Mouse (Mus musculus): Measurements from ENCODE around the gene Kcnk18.
A peak's percentile ranks its signal among the peaks of the same experiment; 100 is the strongest.

Gene Kcnk18

DNA sequence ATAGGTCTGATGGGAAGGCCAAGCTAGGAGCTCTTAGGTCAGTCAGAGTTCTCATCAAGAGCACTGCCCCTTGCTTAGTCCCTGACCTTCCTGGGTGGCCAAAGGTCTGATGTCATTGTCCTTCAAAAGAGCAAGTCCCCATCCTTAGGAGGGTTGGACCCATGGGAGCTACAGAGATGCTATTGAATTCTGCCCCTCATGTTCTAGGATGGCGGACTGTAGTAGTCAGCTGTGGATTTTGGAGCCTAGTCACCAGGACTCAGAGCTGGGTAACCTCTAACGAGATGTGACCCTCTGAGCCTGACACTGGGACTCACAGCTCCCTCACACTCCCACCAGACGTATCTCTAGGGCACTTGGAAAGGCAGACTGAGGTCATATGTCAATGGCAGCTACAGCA lies 9.4 kb downstream of the Kcnk18 start:
- no peak for DNase-seq

DNA sequence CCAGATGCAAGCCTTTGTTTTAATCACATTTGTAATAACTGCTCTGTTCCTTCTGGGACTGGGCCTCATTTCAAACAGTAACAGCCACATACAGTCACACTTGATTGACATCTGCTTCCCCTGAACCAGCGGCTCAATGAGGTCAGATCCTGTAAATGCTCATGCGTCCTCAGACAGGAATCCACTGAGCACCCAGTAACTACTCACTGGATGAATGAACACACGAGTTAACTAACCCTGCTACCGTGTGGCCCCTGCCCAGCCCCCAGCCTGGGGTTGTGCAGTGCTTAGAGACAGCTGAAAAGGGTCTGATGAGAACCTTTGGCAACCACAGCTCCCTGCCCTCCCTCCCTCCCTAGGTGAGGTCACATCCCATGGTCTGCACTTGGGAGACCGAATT lies 13.8 kb downstream of the Kcnk18 start:
- DNase-seq, result no peak

DNA sequence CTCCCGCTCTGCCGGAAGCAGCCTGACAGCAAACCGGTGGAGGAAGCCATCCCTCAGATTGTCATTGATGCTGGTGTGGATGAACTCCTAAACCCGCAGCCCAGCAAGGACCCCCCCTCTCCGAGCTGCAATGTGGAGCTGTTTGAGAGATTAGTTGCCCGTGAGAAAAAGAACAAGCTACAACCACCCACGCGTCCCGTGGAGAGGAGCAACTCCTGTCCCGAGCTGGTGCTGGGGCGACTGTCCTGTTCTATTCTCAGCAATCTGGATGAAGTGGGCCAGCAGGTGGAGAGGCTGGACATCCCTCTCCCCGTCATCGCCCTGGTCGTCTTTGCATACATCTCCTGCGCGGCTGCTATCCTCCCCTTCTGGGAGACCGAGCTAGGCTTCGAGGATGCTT lies 16.0 kb downstream of the Kcnk18 start:
- DNase-seq, result no peak

DNA sequence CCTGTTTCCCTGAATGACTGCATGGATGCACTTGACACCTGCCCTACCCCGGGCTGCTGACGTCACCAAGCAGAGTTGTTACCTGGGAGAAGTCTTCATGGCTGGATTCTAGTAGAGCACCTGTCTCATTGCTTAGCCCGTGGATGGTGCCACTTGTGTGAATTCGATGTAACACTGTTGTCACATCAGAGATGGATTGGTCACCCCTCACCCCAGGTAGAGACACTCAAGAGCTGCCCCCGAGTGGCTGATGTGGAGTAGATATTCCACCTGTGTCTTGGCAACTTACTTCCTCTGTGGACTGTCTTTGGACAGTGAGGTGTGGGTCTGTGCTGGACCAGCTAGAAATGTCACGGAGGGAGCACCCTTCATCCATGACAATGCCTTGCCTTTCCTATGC lies 17.0 kb downstream of the Kcnk18 start:
- DNase-seq, result no peak

DNA sequence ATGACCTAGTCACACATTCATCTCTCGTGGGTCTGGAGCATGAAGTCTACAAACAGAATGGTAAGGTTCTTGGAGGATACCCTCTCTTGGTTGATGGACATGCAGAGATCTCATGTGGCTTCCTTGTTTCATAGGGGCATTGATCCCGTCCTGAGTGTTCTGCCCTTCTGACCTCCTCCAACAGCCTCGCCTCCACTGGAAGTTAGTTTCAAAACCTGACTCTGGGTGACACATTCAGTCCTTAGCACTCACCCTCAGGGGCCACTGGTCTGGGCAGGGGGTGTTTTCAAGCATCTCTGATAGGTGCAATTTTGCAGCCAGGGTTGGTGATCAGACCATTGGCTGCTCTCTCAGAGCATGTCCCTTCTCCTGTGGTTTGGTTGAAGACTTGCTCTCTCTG lies 19.6 kb downstream of the Kcnk18 start:
- DNase-seq, result no peak

DNA sequence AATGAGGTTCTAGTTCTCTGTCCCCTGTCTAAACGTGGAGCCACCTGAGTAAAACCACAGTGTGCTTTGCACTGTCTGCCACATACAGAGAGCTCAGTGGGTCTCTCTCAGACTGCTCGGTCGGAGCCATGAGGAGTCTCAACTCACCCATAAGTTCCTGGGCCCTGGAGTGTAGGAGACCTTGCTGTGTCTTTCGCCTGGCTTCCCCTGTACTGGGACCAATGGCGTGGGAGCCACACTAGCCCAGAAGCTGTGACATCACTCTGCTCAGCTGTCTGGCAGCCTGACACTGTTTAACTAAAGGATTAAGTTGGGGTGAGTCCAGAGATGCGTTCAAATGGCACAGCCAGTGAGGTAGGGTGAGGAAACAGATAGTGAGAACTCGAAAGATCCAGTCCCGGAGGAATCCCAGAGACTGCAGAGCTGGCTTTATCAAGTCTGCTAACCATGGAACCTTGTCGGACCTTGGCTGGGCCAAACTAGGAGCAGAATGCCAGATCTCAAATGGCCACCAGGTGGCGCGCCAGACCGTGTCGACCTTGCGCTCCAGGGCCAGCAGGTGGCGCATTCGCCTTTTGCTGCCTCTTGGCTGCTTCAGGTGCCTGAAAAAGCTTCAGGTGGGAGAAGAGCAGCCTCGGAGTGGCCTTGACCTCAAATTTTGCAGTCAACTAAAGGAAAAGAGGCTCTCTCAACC lies 20.3 kb downstream of the Kcnk18 start:
- peak; percentile 91 for DNase-seq

DNA sequence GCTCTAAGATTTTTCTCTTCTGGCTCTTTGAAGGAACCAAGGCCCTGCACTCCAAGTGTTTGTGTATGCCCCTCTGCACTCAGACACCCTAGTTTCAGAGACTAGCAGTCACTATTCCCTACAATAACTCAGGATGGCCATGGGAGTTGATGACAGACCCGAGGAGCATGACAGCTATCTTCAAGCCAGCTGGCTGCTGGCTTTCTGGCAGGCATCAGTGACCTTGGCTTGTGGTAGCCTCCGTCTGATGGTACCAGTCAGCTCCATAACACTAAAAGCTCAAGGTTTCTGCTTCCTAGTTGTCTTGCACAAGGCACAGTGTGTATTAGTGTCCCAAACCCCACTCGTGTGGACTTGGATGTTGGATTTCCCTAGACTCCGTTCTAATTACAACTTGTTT lies 23.0 kb downstream of the Kcnk18 start:
- DNase-seq, result no peak

DNA sequence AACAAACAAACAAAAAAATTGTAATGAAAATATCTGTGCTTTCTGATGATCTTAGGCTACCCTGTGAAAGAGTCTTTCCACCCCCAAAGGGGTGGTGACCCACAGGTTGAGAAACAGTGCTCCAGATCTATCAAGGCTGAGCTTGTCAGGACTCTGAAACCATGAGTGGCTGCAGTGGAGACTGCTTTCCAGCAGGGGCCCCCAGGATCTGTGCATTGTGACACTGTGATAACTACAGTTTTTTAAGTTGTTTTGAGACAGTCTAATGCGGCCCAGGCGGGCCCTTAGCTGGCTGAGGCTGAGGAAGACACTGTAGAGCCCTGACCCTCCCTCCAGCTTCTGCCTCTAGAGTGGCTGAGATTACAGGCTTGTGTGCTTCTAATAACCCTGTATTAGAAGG lies 24.0 kb downstream of the Kcnk18 start:
- DNase-seq, result no peak

DNA sequence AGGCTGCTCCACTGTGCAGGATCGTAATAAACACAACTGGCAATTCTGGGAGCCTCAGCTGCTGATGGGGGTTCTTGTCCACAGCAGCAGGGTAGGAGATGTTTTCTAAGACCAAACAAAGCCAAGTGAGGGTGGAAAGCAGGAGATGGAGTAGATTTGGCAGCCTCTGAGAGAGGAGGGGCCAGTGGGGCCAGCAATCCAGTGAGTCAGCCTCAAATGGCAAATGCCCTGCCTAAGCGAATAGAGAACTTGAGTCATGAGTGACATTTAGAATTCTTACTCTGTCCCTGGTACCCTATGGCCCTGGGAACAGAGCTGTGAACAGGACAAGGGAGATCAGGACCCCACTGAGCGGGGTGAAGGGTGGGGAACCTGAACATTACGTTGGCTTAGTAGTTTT lies 29.1 kb downstream of the Kcnk18 start:
- DNase-seq, result no peak

DNA sequence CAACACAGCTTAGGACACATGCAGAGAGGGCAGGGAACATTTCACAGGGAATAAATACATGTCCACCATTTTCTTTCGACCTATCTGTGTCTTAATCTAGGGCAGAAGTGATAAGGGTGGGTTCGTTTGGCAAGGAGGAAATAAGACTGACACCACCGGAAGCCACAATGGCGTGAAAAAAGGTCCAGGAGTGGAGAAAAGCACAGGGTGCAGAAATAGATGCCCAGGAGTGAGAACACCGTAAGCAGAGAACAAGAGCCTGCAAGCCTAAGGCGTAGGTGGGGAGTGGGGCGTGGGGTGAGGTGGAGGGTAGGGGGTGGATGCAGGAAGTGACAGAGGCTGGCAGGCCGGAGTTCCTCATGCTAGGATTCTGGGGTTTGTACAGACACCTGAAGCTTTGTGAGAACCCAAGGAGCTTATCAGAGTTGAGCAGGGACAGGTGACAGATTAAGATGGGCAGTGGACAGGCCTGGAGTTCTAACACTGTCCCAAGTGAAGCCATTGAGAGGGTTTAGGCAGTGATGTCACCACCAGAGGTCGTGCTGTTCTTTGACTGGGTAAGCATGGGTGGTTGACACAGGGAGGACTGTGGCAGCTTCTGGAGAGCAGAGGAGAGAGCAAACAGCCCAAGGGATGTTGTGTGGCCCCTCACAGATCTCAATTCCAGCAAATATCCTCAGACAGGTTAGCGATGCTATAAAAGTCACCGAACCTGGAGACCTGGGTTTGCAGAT lies 29.7 kb downstream of the Kcnk18 start:
- DNase-seq, result no peak

DNA sequence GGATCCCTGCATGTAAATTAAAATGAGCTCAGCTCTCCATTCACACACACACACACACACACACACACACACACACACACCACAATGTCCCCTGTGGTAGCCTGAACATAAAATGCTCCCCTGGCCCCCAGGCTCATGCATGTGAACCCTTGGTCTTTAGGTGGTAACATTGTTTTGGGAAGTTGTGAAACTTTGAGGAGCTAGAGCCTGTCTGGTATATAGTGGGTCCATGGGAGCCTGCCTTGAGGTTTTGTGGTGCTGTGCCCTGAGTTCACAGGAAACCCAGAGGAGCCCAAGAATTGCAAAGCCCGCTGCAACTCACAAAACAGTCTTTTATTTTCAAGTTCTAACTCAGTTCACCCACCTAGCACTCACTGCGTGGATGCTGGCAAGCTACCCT lies 33.6 kb downstream of the Kcnk18 start:
- no peak for DNase-seq

DNA sequence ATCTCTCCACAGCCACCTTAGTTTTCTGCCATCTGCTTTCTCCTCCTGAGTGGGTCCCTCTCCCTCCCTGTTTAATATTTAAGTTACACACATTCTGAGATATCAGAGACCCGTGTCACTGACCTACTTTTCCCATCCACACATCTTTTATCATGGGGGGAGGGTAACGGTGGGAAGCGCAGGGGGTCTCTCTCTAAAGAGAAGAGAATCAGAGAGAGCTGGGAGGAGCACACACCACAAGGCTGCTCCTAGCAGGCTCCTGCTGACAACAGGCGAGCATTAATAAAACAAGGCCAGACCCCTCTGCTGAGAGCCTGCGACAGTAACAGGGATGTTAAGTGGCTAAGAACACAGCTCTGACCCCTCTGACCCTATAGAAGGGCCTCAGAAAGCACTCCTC lies 40.6 kb downstream of the Kcnk18 start:
- DNase-seq, result no peak

DNA sequence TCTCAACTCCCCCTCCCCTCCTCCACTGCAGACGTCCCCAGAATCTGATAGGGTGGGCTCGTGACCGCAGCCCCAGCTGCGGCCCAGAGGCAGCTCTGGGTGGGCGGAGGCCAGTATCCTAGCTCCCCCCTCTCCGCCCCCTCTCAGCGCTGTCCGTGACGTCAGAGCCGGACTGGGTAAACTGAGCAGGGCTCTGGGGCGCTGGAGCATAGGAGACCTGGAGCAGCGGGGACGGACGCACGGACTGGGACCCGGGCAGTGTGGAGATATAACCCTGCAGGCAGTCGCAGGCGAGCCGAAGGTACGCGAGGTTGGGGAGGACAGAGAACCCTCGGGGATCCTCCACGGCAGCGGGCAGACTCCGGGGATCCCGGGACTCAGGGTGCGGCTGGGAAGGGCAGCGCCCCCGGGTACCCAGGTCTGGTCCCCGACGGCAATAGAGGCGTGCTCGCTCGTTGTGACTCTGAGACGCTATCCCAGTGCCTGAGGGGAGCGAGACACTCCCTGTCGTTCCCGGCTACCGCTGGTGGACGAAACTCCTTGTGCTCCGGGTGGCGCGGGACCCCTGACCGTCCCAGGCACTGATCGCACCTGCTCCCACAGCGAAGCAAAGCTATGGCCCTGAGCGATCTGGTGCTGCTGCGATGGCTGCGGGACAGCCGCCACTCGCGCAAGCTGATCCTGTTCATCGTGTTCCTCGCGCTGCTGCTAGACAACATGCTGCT lies 41.9 kb downstream of the Kcnk18 start, which contains the start of gene Slc18a2:
Slc18a2 (plus strand) TSS at position 179 of the 725 bp plus-strand sequence.
- DNase-seq, result peak in 1 of 2 experiments; percentile 5

DNA sequence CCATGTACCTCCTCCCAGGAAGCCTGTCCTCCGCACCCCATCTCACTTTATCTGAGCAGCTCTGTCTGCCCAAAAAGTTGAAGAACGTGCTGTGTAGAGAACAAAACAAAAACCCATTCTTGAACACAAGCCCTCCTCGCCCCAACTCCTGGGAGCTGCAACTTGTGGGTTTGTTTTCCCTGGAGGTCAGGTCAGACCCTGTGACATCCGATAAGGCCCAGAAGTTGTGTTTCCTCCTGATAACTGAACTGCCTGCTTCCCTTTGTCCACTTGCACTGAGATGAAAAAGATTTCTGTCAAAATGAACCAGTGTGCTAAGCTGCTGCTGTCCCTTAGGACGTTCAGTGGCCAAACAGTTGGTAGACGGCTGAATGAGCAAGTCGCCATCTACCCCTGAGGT lies 42.6 kb downstream of the Kcnk18 start:
- DNase-seq, result no peak

DNA sequence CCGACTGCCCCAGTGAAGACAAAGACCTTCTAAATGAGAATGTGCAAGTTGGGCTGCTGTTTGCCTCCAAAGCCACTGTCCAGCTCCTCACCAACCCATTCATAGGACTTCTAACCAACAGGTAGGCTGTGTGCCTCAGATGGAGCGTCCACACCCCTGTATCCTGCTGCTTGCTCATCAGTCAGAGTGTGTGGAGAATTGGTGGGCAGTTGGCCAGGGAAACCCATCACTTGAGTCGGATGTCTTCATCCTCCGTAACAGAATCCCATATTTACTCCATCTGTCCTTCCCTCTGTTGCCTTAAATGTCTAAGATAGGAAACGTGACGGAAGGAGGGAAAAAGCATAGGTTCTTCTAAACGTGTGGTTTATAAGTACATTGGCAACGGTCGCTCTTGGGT lies 44.2 kb downstream of the Kcnk18 start:
- DNase-seq, result no peak

DNA sequence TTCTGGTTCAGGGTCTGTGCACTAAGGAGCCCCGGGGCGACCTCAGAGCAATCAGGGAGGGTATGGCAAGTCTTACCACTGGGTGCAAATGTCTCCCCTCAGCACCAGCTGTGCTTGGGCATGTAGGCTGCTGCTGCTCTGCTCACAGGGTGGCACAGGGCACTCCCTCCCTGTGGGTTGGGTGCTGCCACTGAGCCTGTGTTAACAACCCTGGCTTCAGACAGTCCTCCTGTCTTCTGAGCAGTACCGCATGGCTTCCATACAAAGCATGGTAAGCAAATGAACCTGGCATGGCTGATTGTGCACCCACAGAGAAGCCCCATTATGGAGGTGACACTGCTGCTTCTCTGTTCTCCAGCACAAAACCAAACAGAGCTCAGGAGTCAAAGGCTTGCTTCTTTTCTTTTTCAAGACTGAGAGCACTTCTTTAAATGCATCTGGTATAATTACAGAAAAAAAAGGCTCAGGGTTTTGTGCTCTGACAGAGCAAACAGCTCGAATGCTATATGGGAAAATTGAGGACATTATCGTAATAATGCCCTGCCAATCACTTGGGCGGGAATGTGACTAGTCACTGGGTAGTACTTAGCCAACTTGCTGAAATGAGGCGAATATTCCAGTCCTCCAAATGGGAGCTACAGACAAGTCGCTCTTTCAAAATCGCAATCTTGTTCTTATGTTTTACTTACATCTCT lies 46.0 kb downstream of the Kcnk18 start:
- DNase-seq, result no peak

DNA sequence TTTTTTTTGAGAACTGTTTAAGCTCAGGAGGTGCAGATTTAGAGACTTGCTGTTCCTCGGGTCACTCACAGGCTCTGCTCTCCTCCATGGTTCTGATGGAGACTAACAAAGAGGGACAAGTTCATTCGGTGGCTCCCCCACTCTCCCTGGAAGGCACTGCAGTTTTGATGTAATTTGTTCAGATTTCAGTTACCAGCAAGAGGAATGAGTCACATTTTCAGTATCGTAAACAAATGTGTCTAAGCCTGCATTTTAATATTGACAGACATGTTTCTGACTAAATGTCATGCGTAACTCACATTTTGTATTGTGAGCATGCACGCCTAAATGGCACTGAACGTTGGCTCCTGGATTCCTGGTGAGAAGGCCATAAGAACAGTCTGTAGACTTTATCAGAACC lies 46.9 kb downstream of the Kcnk18 start:
- no peak for DNase-seq

DNA sequence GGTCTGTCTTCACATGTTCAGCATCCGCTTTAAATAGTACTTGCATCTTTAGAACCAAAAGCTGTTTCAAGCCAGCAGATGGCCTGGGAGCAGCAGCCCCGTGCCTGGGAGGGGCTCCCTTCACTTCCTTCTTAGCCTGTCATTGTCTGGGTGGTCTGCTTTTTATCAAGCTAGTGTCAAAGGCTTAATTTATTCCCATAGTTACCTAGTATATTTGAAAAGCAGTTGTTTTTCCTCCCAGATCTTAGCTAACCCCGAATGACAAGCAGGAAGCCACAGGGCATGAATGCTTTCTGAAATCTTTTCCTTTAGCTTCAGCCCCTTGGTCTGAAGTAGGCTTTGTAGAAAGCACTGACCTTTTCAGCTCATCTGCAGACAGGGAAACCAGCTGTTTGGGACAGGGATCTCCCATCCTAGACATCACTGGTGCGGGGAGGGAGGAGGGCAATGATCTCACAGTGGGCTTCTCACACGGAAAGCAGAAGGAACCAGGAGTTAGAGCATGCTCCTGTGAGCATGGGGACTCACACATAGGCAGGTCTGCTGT lies 48.5 kb downstream of the Kcnk18 start:
- DNase-seq, result peak in 1 of 2 experiments; percentile 5

DNA sequence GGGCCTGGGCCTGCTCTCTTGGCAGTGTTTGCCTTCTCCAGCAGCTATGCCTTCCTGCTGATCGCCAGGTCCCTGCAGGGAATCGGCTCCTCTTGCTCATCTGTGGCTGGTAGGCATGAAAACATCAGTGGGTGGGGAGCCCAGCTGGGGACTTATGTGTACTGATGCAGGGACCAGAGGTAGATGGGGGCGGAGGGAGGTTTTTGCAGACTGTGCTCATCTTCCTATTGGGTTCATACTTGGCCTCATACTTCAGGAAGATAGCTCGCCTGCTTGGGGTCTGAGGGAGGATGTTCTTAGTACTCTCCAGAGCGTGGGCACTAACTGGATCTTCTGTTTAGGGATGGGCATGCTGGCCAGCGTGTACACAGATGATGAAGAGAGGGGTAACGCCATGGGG lies 54.2 kb downstream of the Kcnk18 start:
- no peak for DNase-seq

DNA sequence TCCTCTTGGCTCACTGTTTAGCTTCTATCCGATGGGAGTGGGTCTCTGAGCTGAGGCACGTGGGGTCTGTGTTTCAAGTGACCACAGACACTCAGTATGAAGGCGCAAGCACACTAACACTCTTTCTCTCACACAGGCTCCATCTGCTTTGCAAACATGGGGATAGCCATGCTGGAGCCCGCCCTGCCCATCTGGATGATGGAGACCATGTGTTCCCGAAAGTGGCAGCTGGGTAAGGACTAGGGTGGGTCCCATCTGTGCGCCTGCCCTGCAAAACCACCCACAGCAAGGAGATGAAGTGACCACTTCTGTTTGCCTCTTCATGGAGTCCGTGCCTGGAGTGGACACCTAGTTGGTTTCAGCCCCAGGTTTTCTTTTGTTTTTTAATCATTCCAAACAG lies 57.3 kb downstream of the Kcnk18 start:
- no peak for DNase-seq

DNA sequence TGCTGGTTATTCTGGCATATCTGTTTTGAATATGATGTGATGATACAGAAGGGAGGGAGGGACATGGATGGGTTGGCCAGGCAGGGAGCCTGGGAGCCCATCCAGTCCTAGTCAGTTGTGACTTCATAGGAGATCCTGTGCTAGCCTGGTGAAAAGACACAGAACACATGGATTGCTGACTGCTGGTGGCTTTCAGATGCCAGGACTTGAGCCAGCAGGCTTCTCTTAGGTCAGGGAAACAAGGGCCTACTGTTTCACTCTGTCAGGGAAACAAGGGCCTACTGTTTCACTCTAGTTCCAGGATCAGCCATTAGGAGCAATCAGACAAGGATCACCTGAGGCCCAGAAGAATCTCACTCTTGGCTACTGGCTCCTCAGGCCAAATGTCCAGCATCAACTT lies 61.8 kb downstream of the Kcnk18 start:
- DNase-seq, result no peak

DNA sequence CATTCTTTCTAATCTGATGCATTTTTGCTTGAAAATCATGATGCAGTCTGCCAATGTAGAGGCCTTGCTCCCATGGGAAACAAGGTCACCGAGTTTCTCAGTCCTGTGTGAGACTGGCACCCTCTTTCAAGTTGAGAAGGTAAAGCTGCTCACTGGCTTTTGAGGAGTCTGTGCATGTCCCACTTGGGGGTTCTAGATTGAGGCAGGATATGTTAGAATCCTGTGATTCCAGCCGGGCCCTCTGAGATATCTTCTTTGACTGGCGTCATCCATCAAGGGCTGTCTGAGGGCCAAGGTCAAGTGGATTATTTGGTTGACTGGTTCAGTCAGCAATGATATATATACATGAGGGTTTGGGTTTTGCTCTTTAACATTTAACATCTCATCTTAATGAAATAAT lies 63.0 kb downstream of the Kcnk18 start:
- no peak for DNase-seq
